Mouse (Mus musculus) olfactory bulb, adult 2 months (tissue): ENCODE measurements around the gene Gpsm3. TPM values are rescaled to one million over a fixed set of nuclear protein-coding genes. Genes with fewer than 3 reads are reported as not detected.

Experiments used
- H3K27ac ChIP-seq: fragments of 200-500 bp; 2 replicates; pipeline ENCODE4 v1.5.1; 2012; ENCODE audit warnings: low read depth, low read length; ENCODE audit not compliant: insufficient read depth
- H3K4me1 ChIP-seq: fragments of 200-500 bp; 2 replicates; pipeline ENCODE4 v1.6.1; 2012; ENCODE audit warnings: low read length; ENCODE audit not compliant: control insufficient read depth, insufficient read depth
- H3K4me3 ChIP-seq: fragments of 200-500 bp; 2 replicates; pipeline ENCODE4 v1.5.1; 2012; ENCODE audit warnings: mild to moderate bottlenecking, low read depth, low read length, moderate library complexity; ENCODE audit not compliant: insufficient read depth
- CTCF ChIP-seq: fragments of 200-500 bp; IDR thresholded peaks from 2 replicates; pipeline ENCODE4 v1.5.1; 2012; ENCODE audit warnings: low read depth, mild to moderate bottlenecking, low read length, moderate library complexity; ENCODE audit not compliant: insufficient read depth
- POLR2A ChIP-seq: fragments of 200-500 bp; IDR thresholded peaks from 2 replicates; pipeline ENCODE4 v1.6.1; 2012; ENCODE audit warnings: mild to moderate bottlenecking, low read depth, low read length, moderate library complexity; ENCODE audit not compliant: insufficient read depth
- WGBS: fragments of 180-500 bp; shearing (Covaris S2); methylation state at CpG from one replicate; pipeline ENCODE4 v1.1.7; 2018; 5-methylcytosine and 5-hydroxymethylcytosine counted together
- polyA plus RNA-seq: library from polyadenylated mRNA; stranded (reverse); fragments of >200 nt; gene quantifications from 2 replicates; pipeline ENCODE4 v1.2.4, GENCODE M21; 2012; ENCODE audit warnings: low replicate concordance; ENCODE audit not compliant: missing spikeins, insufficient read depth, insufficient read length

Gene Gpsm3
- polyA plus RNA-seq, 1 experiment, result not detected

GRCm38 (mm10) chr17:34592581-34593549, 3.3 kb downstream of the Gpsm3 start:
- TF ChIP-seq POLR2A (no peak), CTCF (no peak)
- Histone ChIP-seq H3K4me1 (peaks cover 42% of the 10 kb centered on the region), H3K27ac (peak overlapping the region; percentile 76), H3K4me3 (peak overlapping the region; percentile 89)
- WGBS, result 1% methylated on average over 32 of the region's 32 CpGs

DNA sequence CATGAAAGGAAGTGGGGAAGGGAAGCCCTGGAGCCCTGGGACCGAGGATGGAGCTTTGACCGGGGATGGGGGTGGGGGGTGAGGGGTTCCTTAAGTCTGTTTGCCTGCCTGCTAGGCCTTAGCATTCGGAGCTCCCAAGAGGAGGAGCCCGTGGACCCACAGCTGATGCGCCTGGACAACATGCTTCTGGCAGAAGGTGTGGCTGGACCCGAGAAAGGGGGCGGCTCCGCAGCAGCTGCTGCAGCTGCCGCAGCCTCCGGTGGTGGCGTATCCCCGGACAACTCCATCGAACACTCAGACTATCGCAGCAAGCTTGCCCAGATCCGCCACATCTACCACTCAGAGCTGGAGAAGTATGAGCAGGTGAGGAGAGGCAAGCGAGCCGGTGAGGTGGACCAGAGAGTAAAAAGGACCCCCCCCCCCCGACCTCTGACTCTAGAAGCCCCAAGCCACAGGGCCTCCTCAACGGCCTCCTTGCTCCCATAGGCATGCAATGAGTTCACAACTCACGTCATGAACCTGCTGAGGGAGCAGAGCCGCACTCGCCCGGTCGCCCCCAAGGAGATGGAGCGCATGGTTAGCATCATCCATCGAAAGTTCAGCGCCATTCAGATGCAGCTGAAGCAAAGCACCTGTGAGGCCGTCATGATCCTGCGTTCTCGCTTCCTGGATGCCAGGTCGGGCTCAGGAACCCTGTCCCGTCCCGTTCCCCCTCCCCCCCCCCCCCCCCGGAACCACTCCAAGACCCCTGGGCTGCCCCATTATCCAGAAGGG, 4.3 kb downstream of the Gpsm3 start:
- WGBS, result 41% methylated on average over 34 of the region's 34 CpGs
- Histone ChIP-seq H3K27ac (peak overlapping the region; percentile 65), H3K4me1 (peaks cover 39% of the 10 kb centered on the region), H3K4me3 (peak overlapping the region; percentile 89)
- TF ChIP-seq CTCF (no peak), POLR2A (no peak)

DNA sequence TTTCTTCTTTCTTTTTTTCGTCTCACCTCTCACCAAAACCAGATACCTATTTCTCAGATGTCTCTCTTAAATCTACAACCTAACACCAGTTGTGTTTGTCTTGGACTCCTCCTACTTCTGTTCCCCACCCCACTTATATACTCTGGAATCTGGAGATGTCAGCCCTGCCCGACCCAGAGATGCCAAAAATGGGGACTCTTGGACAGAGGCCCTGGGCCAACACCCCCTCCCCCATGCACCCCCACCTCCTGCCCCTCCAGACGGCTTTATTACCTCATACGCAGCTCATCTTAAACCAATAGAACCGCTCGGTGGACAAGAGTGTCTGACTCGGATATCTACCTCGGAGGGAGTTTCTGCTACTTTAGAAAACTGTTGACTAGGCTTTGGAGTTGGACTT, 6.5 kb downstream of the Gpsm3 start:
- TF ChIP-seq POLR2A (no peak), CTCF (no peak)
- peaks cover 28% of the 10 kb centered on the region for H3K4me1 ChIP-seq
- no peak overlapping the region for H3K4me3 ChIP-seq
- H3K27ac ChIP-seq, result no peak overlapping the region
- 73% methylated on average over 8 of the region's 8 CpGs for WGBS

DNA sequence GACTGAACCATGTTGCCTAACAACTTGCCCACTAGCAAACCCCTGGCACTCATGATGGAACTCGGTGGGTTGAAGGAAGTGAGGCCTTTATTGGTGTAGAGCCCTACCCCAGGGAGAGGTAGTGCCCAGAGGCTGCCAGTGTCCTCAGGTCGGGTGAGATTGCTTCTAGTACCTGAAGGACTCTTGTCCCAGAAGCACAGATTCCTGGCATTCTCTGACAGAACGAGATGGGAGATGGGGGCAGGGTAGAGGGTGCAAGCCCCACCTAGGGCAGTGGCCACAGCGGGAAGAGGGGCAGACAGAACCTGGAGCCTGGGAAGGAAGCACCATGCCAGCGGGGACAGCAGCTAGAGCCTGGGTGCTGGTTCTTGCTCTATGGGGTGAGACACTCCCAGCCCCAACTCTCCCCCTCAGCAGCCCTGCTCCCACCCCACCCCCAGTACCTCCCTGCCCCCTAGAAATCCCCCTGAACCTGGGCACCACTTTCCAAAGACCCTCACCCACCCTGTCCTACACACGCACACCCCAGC, 8.0 kb downstream of the Gpsm3 start, which contains the start of gene Ager:
Ager (plus strand) TSS at position 297 of the 530 bp plus-strand sequence.
- Histone ChIP-seq H3K4me1 (peaks cover 23% of the 10 kb centered on the region), H3K27ac (no peak within 1 kb of the TSS), H3K4me3 (no peak within 1 kb of the TSS)
- TF ChIP-seq POLR2A (no peak), CTCF (no peak)
- 25% methylated on average over 6 of the region's 6 CpGs for WGBS

- WGBS, result 69% methylated on average over 9 of the region's 9 CpGs
- TF ChIP-seq CTCF (no peak), POLR2A (no peak)
- Histone ChIP-seq H3K4me3 (no peak overlapping the region), H3K4me1 (peaks cover 11% of the 10 kb centered on the region), H3K27ac (no peak overlapping the region)
These were observed 10.3 kb downstream of the Gpsm3 start for GRCm38 (mm10) chr17:34599891-34600290.

GRCm38 (mm10) chr17:34601796-34602195, 12.2 kb downstream of the Gpsm3 start:
- H3K4me1 ChIP-seq, result peaks cover 12% of the 10 kb centered on the region
- 85% methylated on average over 12 of the region's 12 CpGs for WGBS
- TF ChIP-seq CTCF (no peak), POLR2A (no peak)
- H3K27ac ChIP-seq, result no peak overlapping the region
- H3K4me3 ChIP-seq, result no peak overlapping the region

- peak within 1 kb of the TSS; percentile 94 for H3K27ac ChIP-seq
- under 1% methylated on average over 30 of the region's 30 CpGs for WGBS
- H3K4me1 ChIP-seq, result peaks cover 21% of the 10 kb centered on the region
- peak within 1 kb of the TSS; percentile 63 for H3K4me3 ChIP-seq
- TF ChIP-seq CTCF (no peak), POLR2A (peak; percentile 34; the same call in 1 of the 2 replicates)
These were observed 13.9 kb downstream of the Gpsm3 start, which contains the start of gene Rnf5 for GRCm38 (mm10) chr17:34603375-34604060. TSS of gene Rnf5 (minus strand) at chr17:34603690.

DNA sequence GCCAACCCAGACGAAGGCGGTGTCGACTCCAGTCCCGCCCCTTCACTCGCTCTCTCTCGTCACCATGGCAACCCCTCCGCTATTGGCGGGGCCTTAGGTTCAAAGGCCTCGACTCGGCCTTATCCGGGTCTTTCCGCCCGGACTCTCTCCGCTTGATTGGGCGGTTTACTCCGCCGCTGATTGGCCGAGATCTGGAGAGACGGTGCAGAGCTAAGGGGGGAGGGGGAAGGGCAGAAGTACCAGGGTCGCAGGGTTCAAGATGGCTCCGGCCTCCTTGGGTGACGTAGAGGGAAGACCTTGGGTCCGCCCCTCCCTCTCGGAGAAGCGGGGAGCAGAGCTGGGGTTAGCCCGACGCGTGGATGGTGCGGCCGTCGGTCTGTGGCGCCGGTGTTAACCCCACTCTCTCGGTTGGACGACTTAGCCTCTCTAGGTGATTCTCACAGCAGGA, 14.5 kb downstream of the Gpsm3 start, which contains the start of gene Agpat1:
Agpat1 (plus strand) TSS at position 202 of the 448 bp plus-strand sequence.
- Histone ChIP-seq H3K27ac (peak within 1 kb of the TSS; percentile 94), H3K4me3 (peak within 1 kb of the TSS; percentile 63), H3K4me1 (peaks cover 25% of the 10 kb centered on the region)
- WGBS, result under 1% methylated on average over 35 of the region's 35 CpGs
- TF ChIP-seq CTCF (no peak), POLR2A (peak; percentile 76)
